Mouse (Mus musculus) embryonic facial prominence, embryonic 14.5 days (tissue): ENCODE measurements around the gene Ndc80. TPM values are rescaled to one million over a fixed set of nuclear protein-coding genes. Genes with fewer than 3 reads are reported as not detected.
"Not testable (repeated sequence)": the region's sequence is repeated elsewhere in the genome, so short reads cannot be mapped to it uniquely, and the experiment has no call there.

Experiments used
- ATAC-seq: fragments of 200-750 bp; cut with Nextera tagmentation; 2 replicates; pipeline ENCODE4 v1.8.0; 2017; ENCODE audit warnings: low read depth, moderate number of reproducible peaks, moderate TSS enrichment
- DNase-seq: peaks from one replicate; pipeline ENCODE4 v3.0.0-alpha.2; 2015; ENCODE audit warnings: low spot score
- H3K27ac ChIP-seq: fragments of 300-500 bp; sonication (generic); replicated peaks from 2 replicates; pipeline ENCODE4 v1.5.1; 2014; ENCODE audit warnings: low read depth, mild to moderate bottlenecking, low read length, moderate library complexity
- H3K27me3 ChIP-seq: fragments of 300-500 bp; sonication (generic); replicated peaks from 2 replicates; pipeline ENCODE4 v1.6.1; 2014; ENCODE audit warnings: low read length; ENCODE audit not compliant: control insufficient read depth, insufficient read depth
- H3K36me3 ChIP-seq: fragments of 300-500 bp; sonication (generic); 2 replicates; pipeline ENCODE4 v1.6.1; 2014; ENCODE audit warnings: low read length, mixed read lengths; ENCODE audit not compliant: control insufficient read depth, insufficient read depth
- H3K4me1 ChIP-seq: fragments of 300-500 bp; sonication (generic); 2 replicates; pipeline ENCODE4 v1.6.1; 2014; ENCODE audit warnings: antibody characterized with exemption, low read length; ENCODE audit not compliant: control insufficient read depth, insufficient read depth
- H3K4me2 ChIP-seq: fragments of 300-500 bp; sonication (generic); 2 replicates; pipeline ENCODE4 v1.6.1; 2014; ENCODE audit warnings: low read depth, mild to moderate bottlenecking, low read length, moderate library complexity, mixed read lengths
- H3K4me3 ChIP-seq: fragments of 300-500 bp; sonication (generic); 2 replicates; pipeline ENCODE4 v1.5.1; 2014; ENCODE audit warnings: low read depth, mild to moderate bottlenecking, low read length
- H3K9ac ChIP-seq: fragments of 300-500 bp; sonication (generic); 2 replicates; pipeline ENCODE4 v1.6.1; 2014; ENCODE audit warnings: low read depth, mild to moderate bottlenecking, low read length, moderate library complexity, mixed read lengths
- H3K9me3 ChIP-seq: fragments of 300-500 bp; sonication (generic); 2 replicates; pipeline ENCODE4 v1.6.1; 2016; ENCODE audit warnings: low read length; ENCODE audit not compliant: control insufficient read depth
- WGBS: fragments of 180-500 bp; shearing (Covaris S2); extraction: QIAGEN DNeasy Blood & Tissue Kit; methylation state at CpG from one replicate; pipeline ENCODE4 v1.1.7; 2014; 5-methylcytosine and 5-hydroxymethylcytosine counted together
- polyA plus RNA-seq: library from polyadenylated mRNA; unstranded; fragments of >200 nt; fragmentation: Nextera tagmentation; extraction: Ambion mirVana; gene quantifications from 2 replicates; pipeline ENCODE4 v1.2.1, GENCODE M21; 2014

Gene Ndc80
- polyA plus RNA-seq, 1 experiment from 2014 or later, result 30.2 TPM

GRCm38 (mm10) chr17:71474762-71475704, 51.6 kb downstream of the Ndc80 start, which contains the start of gene Smchd1:
Smchd1 (minus strand) TSS chr17:71475343.
- H3K9ac ChIP-seq, result peak within 1 kb of the TSS; percentile 98
- no peaks in the 10 kb centered on the region for H3K36me3 ChIP-seq
- peak within 1 kb of the TSS; percentile 62 for H3K4me3 ChIP-seq
- H3K9me3 ChIP-seq, result no peaks in the 10 kb centered on the region
- peaks cover 3% of the 10 kb centered on the region; the same call in 1 of the 2 replicates for H3K4me1 ChIP-seq
- ATAC-seq, result peak; percentile 97
- peak within 1 kb of the TSS; percentile 99 for H3K27ac ChIP-seq
- peak within 1 kb of the TSS; percentile 80 for H3K4me2 ChIP-seq
- no peaks in the 10 kb centered on the region for H3K27me3 ChIP-seq
- WGBS, result 0% methylated on average over 45 of the region's 109 CpGs
- DNase-seq, result peak; percentile 97

- Histone ChIP-seq H3K27ac (peak overlapping the region; percentile 99; the same call in 1 of the 2 replicates), H3K4me1 (peaks cover 3% of the 10 kb centered on the region; the same call in 1 of the 2 replicates), H3K27me3 (no peaks in the 10 kb centered on the region), H3K36me3 (no peaks in the 10 kb centered on the region), H3K4me3 (peak overlapping the region; percentile 62), H3K4me2 (peak overlapping the region; percentile 80), H3K9ac (peak overlapping the region; percentile 98), H3K9me3 (no peaks in the 10 kb centered on the region)
- WGBS, result 15% methylated on average over 8 of the region's 8 CpGs
- ATAC-seq (no peak), DNase-seq (no peak)
Measured at GRCm38 (mm10) chr17:71474128-71474527, 52.5 kb downstream of the Ndc80 start.

GRCm38 (mm10) chr17:71471261-71471660, 55.4 kb downstream of the Ndc80 start:
- Histone ChIP-seq H3K27me3 (no peaks in the 10 kb centered on the region), H3K4me1 (peaks cover 3% of the 10 kb centered on the region; the same call in 1 of the 2 replicates), H3K9ac (no peak overlapping the region), H3K9me3 (no peaks in the 10 kb centered on the region), H3K4me2 (no peak overlapping the region), H3K4me3 (no peak overlapping the region), H3K27ac (no peak overlapping the region), H3K36me3 (no peaks in the 10 kb centered on the region)
- DNase-seq (no peak), ATAC-seq (no peak)
- WGBS, result 74% methylated on average over 2 of the region's 2 CpGs

- DNase-seq (no peak), ATAC-seq (no peak)
- H3K36me3 ChIP-seq, result peaks cover 38% of the 10 kb centered on the region
- no peaks in the 10 kb centered on the region for H3K4me1 ChIP-seq
- WGBS, result 88% methylated on average over 3 of the region's 3 CpGs
- H3K9ac ChIP-seq, result no peak overlapping the region
- no peak overlapping the region for H3K4me2 ChIP-seq
- no peak overlapping the region for H3K27ac ChIP-seq
- H3K4me3 ChIP-seq, result no peak overlapping the region
- no peaks in the 10 kb centered on the region for H3K9me3 ChIP-seq
- no peaks in the 10 kb centered on the region for H3K27me3 ChIP-seq
Measured at GRCm38 (mm10) chr17:71460312-71460711, 66.3 kb downstream of the Ndc80 start.

- H3K36me3 ChIP-seq, result peaks cover 41% of the 10 kb centered on the region
- H3K9ac ChIP-seq, result no peak within 1 kb of the TSS
- ATAC-seq (no peak), DNase-seq (no peak)
- WGBS, result 96% methylated on average over 2 of the region's 2 CpGs
- H3K4me2 ChIP-seq, result no peak within 1 kb of the TSS
- H3K9me3 ChIP-seq, result no peaks in the 10 kb centered on the region
- H3K4me3 ChIP-seq, result no peak within 1 kb of the TSS
- H3K4me1 ChIP-seq, result no peaks in the 10 kb centered on the region
- no peaks in the 10 kb centered on the region for H3K27me3 ChIP-seq
- no peak within 1 kb of the TSS for H3K27ac ChIP-seq
Measured at GRCm38 (mm10) chr17:71459818-71460217, 66.8 kb downstream of the Ndc80 start, which contains the start of gene Gm4707. Gm4707 (minus strand) TSS chr17:71459918.

DNA sequence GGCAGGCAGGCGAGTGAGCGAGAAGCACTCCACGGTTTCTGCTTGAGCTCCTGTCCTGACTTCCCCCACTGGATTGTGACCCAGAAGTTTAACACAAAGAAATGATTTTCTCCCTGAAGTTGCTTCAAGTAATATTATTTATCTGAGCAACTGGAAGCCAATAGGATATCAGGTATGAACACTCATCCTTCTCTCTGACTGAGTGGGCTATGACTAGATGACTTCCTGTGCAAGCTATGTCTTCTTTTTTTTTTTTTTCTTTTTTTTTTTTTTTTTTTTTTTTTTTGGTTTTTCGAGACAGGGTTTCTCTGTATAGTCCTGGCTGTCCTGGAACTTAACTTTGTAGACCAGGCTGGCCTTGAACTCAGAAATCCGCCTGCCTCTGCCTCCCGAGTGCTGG, 69.3 kb downstream of the Ndc80 start:
- H3K27ac ChIP-seq, H3K4me3 ChIP-seq, H3K4me2 ChIP-seq, H3K9me3 ChIP-seq, DNase-seq, H3K9ac ChIP-seq, ATAC-seq, H3K4me1 ChIP-seq, H3K27me3 ChIP-seq: not testable (repeated sequence)
- 95% methylated on average over 6 of the region's 6 CpGs for WGBS
- H3K36me3 ChIP-seq, result peaks cover 39% of the 10 kb centered on the region

Other genes with a start within 250 kb of the Ndc80 start
- gene Emilin2, start 214.9 kb downstream of the Ndc80 start, polyA plus RNA-seq, result 23.1 and 24.5 TPM in 2 replicates
- 0.88 and 2.3 TPM in 2 replicates for gene Gm4707, start 66.9 kb downstream of the Ndc80 start, polyA plus RNA-seq
- gene Smchd1, start 51.5 kb downstream of the Ndc80 start, polyA plus RNA-seq, result 74.4 and 83.8 TPM in 2 replicates
- 0.29 and 1.0 TPM in 2 replicates for gene Spdya, start 25.2 kb upstream of the Ndc80 start, polyA plus RNA-seq
- gene Wdr43, start 89.0 kb upstream of the Ndc80 start, polyA plus RNA-seq, result 80.0 and 85.1 TPM in 2 replicates
- 0.62 and 0.93 TPM in 2 replicates for gene Togaram2, start 146.4 kb upstream of the Ndc80 start, polyA plus RNA-seq
- not detected in 2 replicates for gene Pcare, start 226.0 kb upstream of the Ndc80 start, polyA plus RNA-seq
- 13.0 and 15.3 TPM in 2 replicates for gene Clip4, start 241.6 kb upstream of the Ndc80 start, polyA plus RNA-seq